Mouse (Mus musculus) embryonic facial prominence, embryonic 15.5 days (tissue): ENCODE measurements around the gene Smpd3. TPM values are rescaled to one million over a fixed set of nuclear protein-coding genes. Genes with fewer than 3 reads are reported as not detected.

Source experiments
- ATAC-seq: fragments of 200-750 bp; cut with Nextera tagmentation; 2 replicates; pipeline ENCODE4 v1.8.0; 2017; ENCODE audit warnings: low read depth, moderate TSS enrichment; ENCODE audit not compliant: insufficient number of reproducible peaks, low FRiP score, low TSS enrichment
- H3K27ac ChIP-seq: fragments of 300-500 bp; sonication (generic); replicated peaks from 2 replicates; pipeline ENCODE4 v1.5.1; 2015; ENCODE audit warnings: mild to moderate bottlenecking, inconsistent platforms
- H3K27me3 ChIP-seq: fragments of 300-500 bp; sonication (generic); 2 replicates; pipeline ENCODE4 v1.6.1; 2015; ENCODE audit warnings: inconsistent platforms
- H3K36me3 ChIP-seq: fragments of 300-500 bp; sonication (generic); 2 replicates; pipeline ENCODE4 v1.6.1; 2015; ENCODE audit warnings: mild to moderate bottlenecking, inconsistent platforms
- H3K4me1 ChIP-seq: fragments of 300-500 bp; sonication (generic); 2 replicates; pipeline ENCODE4 v1.6.1; 2015; ENCODE audit warnings: inconsistent platforms
- H3K4me2 ChIP-seq: fragments of 300-500 bp; sonication (generic); replicated peaks from 2 replicates; pipeline ENCODE4 v1.6.1; 2015; ENCODE audit warnings: mild to moderate bottlenecking, inconsistent platforms
- H3K4me3 ChIP-seq: fragments of 300-500 bp; sonication (generic); replicated peaks from 2 replicates; pipeline ENCODE4 v1.5.1; 2015; ENCODE audit warnings: mild to moderate bottlenecking, inconsistent platforms
- H3K9ac ChIP-seq: fragments of 300-500 bp; sonication (generic); 2 replicates; pipeline ENCODE4 v1.6.1; 2015; ENCODE audit warnings: inconsistent platforms
- H3K9me3 ChIP-seq: fragments of 300-500 bp; sonication (generic); replicated peaks from 2 replicates; pipeline ENCODE4 v1.6.1; 2016; ENCODE audit warnings: inconsistent platforms
- WGBS: fragments of 180-500 bp; shearing (Covaris S2); methylation state at CpG from one replicate; pipeline ENCODE4 v1.1.7; 2015; 5-methylcytosine and 5-hydroxymethylcytosine counted together
- polyA plus RNA-seq: library from polyadenylated mRNA; unstranded; fragments of >200 nt; fragmentation: Nextera tagmentation; extraction: Ambion mirVana; gene quantifications from 2 replicates; pipeline ENCODE4 v1.2.1, GENCODE M21; 2015

The Smpd3 gene
- polyA plus RNA-seq, 1 experiment from 2014 or later = 29.6 TPM

- H3K27me3 ChIP-seq = no peaks in the 10 kb centered on the region
- no peak overlapping the region for H3K27ac ChIP-seq
- no peak overlapping the region for H3K9ac ChIP-seq
- H3K4me2 ChIP-seq = no peak overlapping the region
- no peaks in the 10 kb centered on the region for H3K36me3 ChIP-seq
- H3K9me3 ChIP-seq = no peaks in the 10 kb centered on the region
- 59% methylated on average over 3 of the region's 3 CpGs for WGBS
- ATAC-seq = no peak
- H3K4me1 ChIP-seq = peaks cover 16% of the 10 kb centered on the region; the same call in 1 of the 2 replicates
- no peak overlapping the region for H3K4me3 ChIP-seq
Measured at GRCm38 (mm10) chr8:106288732-106289131, 49.1 kb downstream of the Smpd3 start.

DNA sequence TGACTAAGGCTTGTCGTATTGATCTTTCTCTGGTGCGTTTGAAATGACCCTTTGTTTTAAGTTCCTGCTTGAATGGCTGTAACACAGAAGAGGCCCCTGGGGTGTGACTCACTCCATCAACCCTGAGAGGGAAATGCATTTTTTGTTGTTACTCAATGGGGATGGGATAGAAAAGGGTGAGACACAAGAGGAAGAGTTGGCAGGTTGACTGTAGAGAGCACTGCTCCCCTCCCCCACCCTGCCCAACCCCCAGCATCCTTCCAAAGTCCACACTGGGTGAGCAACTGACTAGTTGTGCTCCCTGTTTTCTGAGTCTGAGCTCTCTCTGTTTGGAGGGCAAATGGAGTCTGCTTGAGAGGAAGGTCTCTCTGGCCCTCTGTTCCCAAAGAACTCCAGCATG is 50.3 kb downstream of the Smpd3 start:
- H3K4me3 ChIP-seq = no peak overlapping the region
- WGBS = 35% methylated on average over 2 of the region's 2 CpGs
- no peak overlapping the region for H3K27ac ChIP-seq
- H3K4me1 ChIP-seq = peaks cover 8% of the 10 kb centered on the region; the same call in 1 of the 2 replicates
- H3K4me2 ChIP-seq = no peak overlapping the region
- H3K36me3 ChIP-seq = no peaks in the 10 kb centered on the region
- H3K27me3 ChIP-seq = no peaks in the 10 kb centered on the region
- no peaks in the 10 kb centered on the region for H3K9me3 ChIP-seq
- no peak overlapping the region for H3K9ac ChIP-seq
- ATAC-seq = no peak

GRCm38 (mm10) chr8:106280844-106281243 is 56.9 kb downstream of the Smpd3 start:
- Histone ChIP-seq H3K36me3 (no peaks in the 10 kb centered on the region), H3K27ac (no peak overlapping the region), H3K27me3 (no peaks in the 10 kb centered on the region), H3K4me3 (no peak overlapping the region), H3K9me3 (no peaks in the 10 kb centered on the region), H3K4me1 (no peaks in the 10 kb centered on the region), H3K9ac (no peak overlapping the region), H3K4me2 (no peak overlapping the region)
- 36% methylated on average over 4 of the region's 4 CpGs for WGBS
- no peak for ATAC-seq

DNA sequence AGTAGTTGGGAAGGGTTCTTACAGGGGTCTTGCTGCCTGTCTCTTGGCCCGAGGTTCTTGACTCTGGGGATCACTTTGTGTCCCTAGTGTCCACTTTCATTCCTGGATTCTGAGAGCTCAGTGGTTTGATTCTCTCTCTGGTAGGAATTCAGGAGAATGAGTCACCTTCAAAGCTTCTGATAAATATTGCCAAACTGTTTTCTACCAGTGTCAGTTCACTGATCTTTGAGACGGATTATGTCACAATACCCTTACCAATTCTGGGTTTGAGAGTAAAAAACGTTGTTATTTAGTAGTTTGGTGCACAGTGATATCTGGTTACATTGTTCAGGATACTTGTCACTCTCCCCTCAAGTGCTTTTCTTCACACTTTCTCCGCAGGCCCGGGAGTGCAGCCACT is 57.6 kb downstream of the Smpd3 start:
- Histone ChIP-seq H3K4me1 (no peaks in the 10 kb centered on the region), H3K4me3 (no peak overlapping the region), H3K9ac (no peak overlapping the region), H3K4me2 (no peak overlapping the region), H3K27me3 (no peaks in the 10 kb centered on the region), H3K9me3 (no peaks in the 10 kb centered on the region), H3K36me3 (no peaks in the 10 kb centered on the region), H3K27ac (no peak overlapping the region)
- WGBS = 38% methylated on average over 5 of the region's 5 CpGs
- no peak for ATAC-seq

DNA sequence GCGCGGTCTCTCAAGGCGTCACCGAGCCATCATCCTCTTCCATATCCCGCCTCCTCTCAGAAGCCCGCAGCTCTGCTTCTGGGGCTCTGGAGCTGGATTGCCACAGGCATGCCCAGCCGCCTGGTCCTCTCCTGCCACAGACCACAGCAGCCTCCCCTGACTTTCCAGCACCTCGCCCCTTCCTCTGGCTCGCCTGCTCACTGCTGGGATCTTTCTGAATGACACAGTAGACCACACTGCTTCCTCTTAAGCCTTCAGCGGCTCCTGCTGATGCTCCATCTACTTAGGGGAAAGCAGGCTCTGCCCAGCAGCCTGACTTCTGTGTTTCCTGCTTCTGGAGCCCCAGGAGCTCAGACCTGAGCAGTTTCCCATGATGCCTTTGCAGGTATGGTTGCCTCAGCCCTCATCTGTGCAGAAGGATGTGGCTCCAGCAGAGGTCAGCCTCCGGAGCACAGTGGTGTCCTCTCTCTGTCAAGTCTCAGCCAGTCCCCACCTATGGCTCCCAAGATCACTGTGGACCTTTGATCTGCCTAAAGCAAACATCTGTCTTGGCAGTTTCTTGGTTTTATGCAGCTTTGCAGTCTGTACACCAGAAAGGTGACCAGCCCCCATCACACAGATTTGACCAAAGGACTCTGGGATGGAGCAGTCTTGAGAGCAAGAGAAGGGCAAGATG is 59.3 kb downstream of the Smpd3 start:
- Histone ChIP-seq H3K36me3 (no peaks in the 10 kb centered on the region), H3K27ac (no peak overlapping the region), H3K9ac (no peak overlapping the region), H3K4me2 (no peak overlapping the region), H3K27me3 (no peaks in the 10 kb centered on the region), H3K4me1 (no peaks in the 10 kb centered on the region), H3K4me3 (no peak overlapping the region), H3K9me3 (no peaks in the 10 kb centered on the region)
- ATAC-seq = no peak
- WGBS = 71% methylated on average over 11 of the region's 11 CpGs

DNA sequence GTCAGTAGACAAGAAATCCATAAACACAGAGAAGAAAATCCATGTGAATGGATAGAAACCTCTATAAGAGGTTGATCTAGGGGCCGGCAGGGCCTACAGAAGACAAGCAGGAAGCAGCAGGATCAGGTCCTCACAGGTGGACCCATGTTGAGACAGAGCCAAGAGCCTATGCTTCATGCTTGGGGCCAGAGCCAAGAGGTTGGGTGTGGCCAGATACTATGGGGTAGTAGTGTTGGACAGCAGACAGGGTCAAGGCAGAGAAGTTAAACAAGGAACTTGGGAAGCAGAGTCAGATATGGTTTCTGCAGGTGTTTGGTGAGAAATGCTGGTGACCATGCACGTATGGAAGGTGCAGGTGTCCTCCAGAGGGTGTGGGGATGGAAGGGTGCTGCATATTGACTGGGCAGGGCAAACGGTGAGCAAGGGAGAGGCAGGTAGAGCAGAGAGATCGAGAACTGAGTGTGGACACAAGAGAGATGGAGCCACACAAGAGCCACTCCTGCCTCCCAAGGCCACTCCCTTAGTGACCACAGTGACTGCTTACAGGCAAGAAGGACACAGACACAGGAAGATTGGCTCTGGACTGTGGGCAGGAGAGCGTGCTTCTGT is 61.0 kb downstream of the Smpd3 start:
- no peak overlapping the region for H3K9ac ChIP-seq
- H3K27ac ChIP-seq = no peak overlapping the region
- H3K27me3 ChIP-seq = no peaks in the 10 kb centered on the region
- H3K4me3 ChIP-seq = no peak overlapping the region
- no peaks in the 10 kb centered on the region for H3K36me3 ChIP-seq
- H3K9me3 ChIP-seq = no peaks in the 10 kb centered on the region
- no peaks in the 10 kb centered on the region for H3K4me1 ChIP-seq
- H3K4me2 ChIP-seq = no peak overlapping the region
- 84% methylated on average over 5 of the region's 5 CpGs for WGBS
- ATAC-seq = no peak

GRCm38 (mm10) chr8:106273468-106273867 is 64.3 kb downstream of the Smpd3 start:
- Histone ChIP-seq H3K27me3 (no peaks in the 10 kb centered on the region), H3K4me3 (no peak overlapping the region), H3K4me2 (no peak overlapping the region), H3K9me3 (no peaks in the 10 kb centered on the region), H3K27ac (no peak overlapping the region), H3K36me3 (no peaks in the 10 kb centered on the region), H3K4me1 (peaks cover 29% of the 10 kb centered on the region), H3K9ac (no peak overlapping the region)
- 78% methylated on average over 3 of the region's 3 CpGs for WGBS
- no peak for ATAC-seq

DNA sequence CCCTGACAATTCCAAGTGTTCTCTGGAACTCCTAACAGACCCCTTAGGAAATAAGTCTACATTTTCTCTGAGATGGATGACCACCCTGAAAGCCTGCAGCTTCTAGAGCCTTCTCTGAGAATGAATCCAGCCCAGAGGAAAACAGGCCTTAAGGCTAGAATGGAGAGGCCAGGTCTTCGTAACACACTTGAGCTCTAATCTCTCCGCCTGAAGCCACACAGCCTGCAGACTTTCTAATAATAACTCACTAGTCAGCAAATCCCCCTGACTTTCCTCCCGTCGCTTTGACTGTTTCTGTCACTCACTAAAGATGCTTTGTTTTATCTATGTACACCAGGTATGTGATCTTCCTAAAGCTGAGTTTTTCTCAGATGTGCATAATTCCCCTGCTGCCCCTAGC is 66.4 kb downstream of the Smpd3 start:
- peaks cover 29% of the 10 kb centered on the region for H3K4me1 ChIP-seq
- no peak overlapping the region; the same call in 1 of the 2 replicates for H3K27ac ChIP-seq
- no peak overlapping the region for H3K4me3 ChIP-seq
- H3K27me3 ChIP-seq = no peaks in the 10 kb centered on the region
- ATAC-seq = no peak
- no peak overlapping the region for H3K9ac ChIP-seq
- no peaks in the 10 kb centered on the region for H3K36me3 ChIP-seq
- no peaks in the 10 kb centered on the region for H3K9me3 ChIP-seq
- WGBS = 31% methylated on average over 4 of the region's 4 CpGs
- no peak overlapping the region for H3K4me2 ChIP-seq

- no peaks in the 10 kb centered on the region for H3K36me3 ChIP-seq
- H3K4me2 ChIP-seq = no peak overlapping the region
- no peaks in the 10 kb centered on the region for H3K27me3 ChIP-seq
- H3K9ac ChIP-seq = no peak overlapping the region
- 18% methylated on average over 5 of the region's 5 CpGs for WGBS
- H3K4me1 ChIP-seq = peaks cover 29% of the 10 kb centered on the region
- H3K9me3 ChIP-seq = no peaks in the 10 kb centered on the region
- H3K4me3 ChIP-seq = no peak overlapping the region
- 0 out of 2 replicates have a peak overlapping the region, but pooled peaks have one; percentile 17 for H3K27ac ChIP-seq
- no peak for ATAC-seq
Measured at GRCm38 (mm10) chr8:106270804-106271203, 67.0 kb downstream of the Smpd3 start.

GRCm38 (mm10) chr8:106268710-106269346 is 69.0 kb downstream of the Smpd3 start:
- Histone ChIP-seq H3K36me3 (no peaks in the 10 kb centered on the region), H3K9ac (no peak overlapping the region), H3K9me3 (no peaks in the 10 kb centered on the region), H3K27ac (no peak overlapping the region), H3K4me1 (peaks cover 29% of the 10 kb centered on the region), H3K4me2 (no peak overlapping the region), H3K27me3 (no peaks in the 10 kb centered on the region), H3K4me3 (no peak overlapping the region)
- no peak for ATAC-seq
- 52% methylated on average over 5 of the region's 5 CpGs for WGBS

DNA sequence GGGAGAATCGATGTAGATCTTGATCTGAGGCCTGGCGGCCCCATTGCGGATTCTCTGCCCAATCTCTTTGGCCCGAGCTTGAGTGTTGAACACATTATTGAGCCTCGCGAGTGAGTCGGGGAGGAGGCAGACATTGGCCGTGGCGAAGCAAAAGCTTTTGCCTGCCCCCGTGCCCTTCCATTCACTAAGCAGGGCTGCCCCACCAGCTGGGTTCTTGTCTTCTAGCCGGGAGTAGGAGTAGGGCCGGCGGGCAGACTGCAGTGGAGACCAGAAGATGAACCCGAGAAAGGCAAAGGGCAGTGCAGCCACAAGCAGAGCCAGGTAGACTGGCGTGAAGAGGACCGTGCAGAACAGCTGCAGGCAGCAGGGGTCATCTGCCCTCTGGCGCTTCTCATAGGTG is 72.4 kb downstream of the Smpd3 start:
- Histone ChIP-seq H3K27me3 (no peaks in the 10 kb centered on the region), H3K27ac (no peak overlapping the region), H3K4me1 (peaks cover 20% of the 10 kb centered on the region), H3K36me3 (0 out of 2 replicates have a peak, but pooled peaks cover under 1% of the 10 kb centered on the region), H3K4me3 (no peak overlapping the region), H3K9ac (no peak overlapping the region), H3K4me2 (no peak overlapping the region), H3K9me3 (no peaks in the 10 kb centered on the region)
- ATAC-seq = no peak
- WGBS = 89% methylated on average over 17 of the region's 17 CpGs
